Mouse (Mus musculus) midbrain, embryonic 13.5 days (tissue): ENCODE data around the gene Agl. TPM values are rescaled to one million over a fixed set of nuclear protein-coding genes. Genes with fewer than 3 reads are reported as not detected.
"Not testable (repeated sequence)": the region's sequence is repeated elsewhere in the genome, so short reads cannot be mapped to it uniquely, and the experiment has no call there.

Experiments
- ATAC-seq: fragments of 200-750 bp; cut with Nextera tagmentation; 2 replicates; pipeline ENCODE4 v1.8.0; 2017; ENCODE audit warnings: mild to moderate bottlenecking, moderate TSS enrichment, moderate library complexity
- H3K27ac ChIP-seq: fragments of 300-500 bp; sonication (generic); 2 replicates; pipeline ENCODE4 v1.5.1; 2015; ENCODE audit warnings: inconsistent platforms, mild to moderate bottlenecking, moderate library complexity
- H3K27me3 ChIP-seq: fragments of 300-500 bp; sonication (generic); 2 replicates; pipeline ENCODE4 v1.6.1; 2015; ENCODE audit warnings: mild to moderate bottlenecking, inconsistent platforms
- H3K36me3 ChIP-seq: fragments of 300-500 bp; sonication (generic); 2 replicates; pipeline ENCODE4 v1.6.1; 2015; ENCODE audit warnings: mild to moderate bottlenecking, inconsistent platforms
- H3K4me1 ChIP-seq: fragments of 300-500 bp; sonication (generic); replicated peaks from 2 replicates; pipeline ENCODE4 v1.6.1; 2015; ENCODE audit warnings: inconsistent platforms
- H3K4me2 ChIP-seq: fragments of 300-500 bp; sonication (generic); replicated peaks from 2 replicates; pipeline ENCODE4 v1.6.1; 2015; ENCODE audit warnings: moderate library complexity, mild to moderate bottlenecking, inconsistent platforms
- H3K4me3 ChIP-seq: fragments of 300-500 bp; sonication (generic); replicated peaks from 2 replicates; pipeline ENCODE4 v1.5.1; 2015; ENCODE audit warnings: mild to moderate bottlenecking, inconsistent platforms
- H3K9ac ChIP-seq: fragments of 300-500 bp; sonication (generic); replicated peaks from 2 replicates; pipeline ENCODE4 v1.6.1; 2015; ENCODE audit warnings: mild to moderate bottlenecking, inconsistent platforms
- H3K9me3 ChIP-seq: fragments of 300-500 bp; sonication (generic); 2 replicates; pipeline ENCODE4 v1.6.1; 2016; ENCODE audit warnings: mild to moderate bottlenecking, inconsistent platforms
- WGBS: fragments of 180-500 bp; shearing (Covaris S2); methylation state at CpG from one replicate; pipeline ENCODE4 v1.1.7; 2015; 5-methylcytosine and 5-hydroxymethylcytosine counted together
- polyA plus RNA-seq: library from polyadenylated mRNA; unstranded; fragments of >200 nt; fragmentation: Nextera tagmentation; extraction: Ambion mirVana; gene quantifications from 2 replicates; pipeline ENCODE4 v1.2.1, GENCODE M21; 2015

Agl gene
- polyA plus RNA-seq, 1 experiment from 2014 or later, result 15.3 TPM

GRCm38 (mm10) chr3:116784290-116784689, 23.7 kb downstream of the Agl start:
- Histone ChIP-seq H3K36me3 (peaks cover 79% of the 10 kb centered on the region), H3K4me2 (no peak overlapping the region), H3K27ac (no peak overlapping the region), H3K27me3 (no peaks in the 10 kb centered on the region), H3K9me3 (no peaks in the 10 kb centered on the region), H3K4me1 (no peaks in the 10 kb centered on the region), H3K9ac (no peak overlapping the region), H3K4me3 (no peak overlapping the region)
- 96% methylated on average over 12 of the region's 12 CpGs for WGBS
- ATAC-seq, result no peak

- Histone ChIP-seq H3K4me1 (no peaks in the 10 kb centered on the region), H3K36me3 (peaks cover 70% of the 10 kb centered on the region), H3K9ac (no peak overlapping the region), H3K4me3 (no peak overlapping the region), H3K4me2 (no peak overlapping the region), H3K27me3 (no peaks in the 10 kb centered on the region), H3K9me3 (no peaks in the 10 kb centered on the region), H3K27ac (no peak overlapping the region)
- WGBS, result 83% methylated on average over 2 of the region's 2 CpGs
- ATAC-seq, result no peak
Observed at GRCm38 (mm10) chr3:116776961-116777360, 31.0 kb downstream of the Agl start.

GRCm38 (mm10) chr3:116773836-116774235, 34.1 kb downstream of the Agl start:
- Histone ChIP-seq H3K9ac (no peak overlapping the region), H3K27ac (no peak overlapping the region), H3K4me2 (no peak overlapping the region), H3K4me3 (no peak overlapping the region), H3K9me3 (no peaks in the 10 kb centered on the region), H3K36me3 (peaks cover 67% of the 10 kb centered on the region), H3K4me1 (no peaks in the 10 kb centered on the region), H3K27me3 (no peaks in the 10 kb centered on the region)
- no peak for ATAC-seq
- 88% methylated on average over 12 of the region's 12 CpGs for WGBS

- 83% methylated on average over 2 of the region's 2 CpGs for WGBS
- Histone ChIP-seq H3K9me3 (no peaks in the 10 kb centered on the region), H3K36me3 (peaks cover 59% of the 10 kb centered on the region), H3K4me2 (no peak overlapping the region), H3K4me3 (no peak overlapping the region), H3K9ac (no peak overlapping the region), H3K27ac (no peak overlapping the region), H3K27me3 (no peaks in the 10 kb centered on the region), H3K4me1 (no peaks in the 10 kb centered on the region)
- no peak for ATAC-seq
Observed at GRCm38 (mm10) chr3:116771597-116771996, 36.4 kb downstream of the Agl start.

- H3K4me1 ChIP-seq, H3K9me3 ChIP-seq, H3K4me2 ChIP-seq, H3K9ac ChIP-seq, H3K27ac ChIP-seq, ATAC-seq, H3K4me3 ChIP-seq, H3K27me3 ChIP-seq: not testable (repeated sequence)
- H3K36me3 ChIP-seq, result peaks cover 44% of the 10 kb centered on the region
- 92% methylated on average over 7 of the region's 7 CpGs for WGBS
Observed at GRCm38 (mm10) chr3:116766963-116767362, 41.0 kb downstream of the Agl start.

- Histone ChIP-seq H3K36me3 (peaks cover 56% of the 10 kb centered on the region), H3K4me1 (no peaks in the 10 kb centered on the region), H3K4me2 (no peak overlapping the region), H3K4me3 (no peak overlapping the region), H3K9ac (no peak overlapping the region), H3K27ac (no peak overlapping the region), H3K9me3 (no peaks in the 10 kb centered on the region), H3K27me3 (no peaks in the 10 kb centered on the region)
- ATAC-seq, result no peak
- WGBS, result 94% methylated on average over 8 of the region's 8 CpGs
Observed at GRCm38 (mm10) chr3:116752818-116753217, 55.1 kb downstream of the Agl start.

GRCm38 (mm10) chr3:116751191-116751860, 56.6 kb downstream of the Agl start:
- no peak overlapping the region for H3K4me3 ChIP-seq
- H3K27ac ChIP-seq, result no peak overlapping the region
- no peaks in the 10 kb centered on the region for H3K4me1 ChIP-seq
- no peaks in the 10 kb centered on the region for H3K9me3 ChIP-seq
- H3K4me2 ChIP-seq, result no peak overlapping the region
- H3K36me3 ChIP-seq, result peaks cover 43% of the 10 kb centered on the region
- WGBS, result 88% methylated on average over 4 of the region's 4 CpGs
- no peak overlapping the region for H3K9ac ChIP-seq
- 0 out of 2 replicates have a peak, but pooled peaks have one; percentile 40 for ATAC-seq
- H3K27me3 ChIP-seq, result no peaks in the 10 kb centered on the region

- ATAC-seq, result peak; percentile 67; the same call in 1 of the 2 replicates
- Histone ChIP-seq H3K9me3 (no peaks in the 10 kb centered on the region), H3K9ac (no peak overlapping the region), H3K27me3 (no peaks in the 10 kb centered on the region), H3K36me3 (peaks cover 41% of the 10 kb centered on the region), H3K27ac (no peak overlapping the region), H3K4me3 (no peak overlapping the region), H3K4me1 (no peaks in the 10 kb centered on the region), H3K4me2 (no peak overlapping the region)
- 52% methylated on average over 8 of the region's 8 CpGs for WGBS
Observed at GRCm38 (mm10) chr3:116748391-116749170, 59.4 kb downstream of the Agl start.

- not testable (repeated sequence) for H3K9ac ChIP-seq, H3K4me2 ChIP-seq, H3K27me3 ChIP-seq, H3K4me1 ChIP-seq, H3K4me3 ChIP-seq, H3K27ac ChIP-seq, ATAC-seq, H3K9me3 ChIP-seq
- 86% methylated on average over 7 of the region's 7 CpGs for WGBS
- peaks cover 47% of the 10 kb centered on the region for H3K36me3 ChIP-seq
Observed at GRCm38 (mm10) chr3:116747648-116748047, 60.3 kb downstream of the Agl start.

GRCm38 (mm10) chr3:116740963-116741362, 67.0 kb downstream of the Agl start:
- 84% methylated on average over 9 of the region's 9 CpGs for WGBS
- no peak for ATAC-seq
- Histone ChIP-seq H3K27me3 (no peaks in the 10 kb centered on the region), H3K4me1 (no peaks in the 10 kb centered on the region), H3K4me2 (no peak overlapping the region), H3K27ac (no peak overlapping the region), H3K36me3 (peaks cover 21% of the 10 kb centered on the region), H3K9me3 (no peaks in the 10 kb centered on the region), H3K4me3 (no peak overlapping the region), H3K9ac (no peak overlapping the region)

GRCm38 (mm10) chr3:116740106-116740505, 67.9 kb downstream of the Agl start:
- Histone ChIP-seq H3K36me3 (peaks cover 17% of the 10 kb centered on the region), H3K9ac (no peak overlapping the region), H3K4me3 (no peak overlapping the region), H3K27ac (no peak overlapping the region), H3K9me3 (no peaks in the 10 kb centered on the region), H3K4me1 (no peaks in the 10 kb centered on the region), H3K4me2 (no peak overlapping the region), H3K27me3 (no peaks in the 10 kb centered on the region)
- ATAC-seq, result no peak
- WGBS, result 94% methylated on average over 5 of the region's 5 CpGs

GRCm38 (mm10) chr3:116737326-116737731, 70.6 kb downstream of the Agl start:
- ATAC-seq, result no peak
- 76% methylated on average over 8 of the region's 8 CpGs for WGBS

More at GRCm38 (mm10) chr3:116737326-116737731, 70.6 kb downstream of the Agl start:
- Histone ChIP-seq H3K4me3 (no peak overlapping the region), H3K36me3 (no peaks in the 10 kb centered on the region), H3K27ac (no peak overlapping the region), H3K9ac (no peak overlapping the region), H3K9me3 (no peaks in the 10 kb centered on the region), H3K27me3 (no peaks in the 10 kb centered on the region), H3K4me2 (no peak overlapping the region), H3K4me1 (no peaks in the 10 kb centered on the region)
